Mouse (Mus musculus): ENCODE results near the gene Slc9a9. TPM values are rescaled to one million over a fixed set of nuclear protein-coding genes. Genes with fewer than 3 reads are reported as not detected.

Slc9a9 gene
- polyA plus RNA-seq, 1 experiment from 2014 or later, result 3.2 TPM

DNA sequence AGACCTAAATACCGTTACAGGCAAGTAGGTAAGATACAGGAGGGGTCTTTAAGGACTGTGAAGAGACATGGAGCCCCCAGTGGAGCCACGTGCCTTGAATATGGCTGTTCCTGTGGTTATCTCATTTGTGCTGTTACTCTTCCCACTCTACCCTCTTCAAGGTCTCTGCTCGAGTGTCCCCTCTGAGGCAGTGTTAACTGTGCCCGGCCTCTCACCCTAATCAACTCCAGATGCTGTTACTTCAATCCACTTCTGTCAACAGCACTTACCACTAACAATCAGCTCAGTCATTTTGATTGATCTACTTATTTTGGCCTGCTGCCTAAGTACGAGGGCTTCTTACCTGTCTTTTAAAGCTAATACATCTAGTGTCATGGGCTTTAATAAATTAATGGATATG is 145.8 kb downstream of the Slc9a9 start:
- Histone ChIP-seq H3K4me3 (no peak overlapping the region), H3K36me3 (no peaks in the 10 kb centered on the region), H3K4me1 (replicated peaks) (no peaks in the 10 kb centered on the region), H3K27ac (no peak overlapping the region), H3K9me3 (no peaks in the 10 kb centered on the region), H3K27me3 (ENCODE audit: insufficient read depth, poor library complexity, severe bottlenecking) (no peaks in the 10 kb centered on the region)
- 64% methylated on average over 5 of the region's 5 CpGs for WGBS
- no peak for DNase-seq (ENCODE audit: low spot score)

DNA sequence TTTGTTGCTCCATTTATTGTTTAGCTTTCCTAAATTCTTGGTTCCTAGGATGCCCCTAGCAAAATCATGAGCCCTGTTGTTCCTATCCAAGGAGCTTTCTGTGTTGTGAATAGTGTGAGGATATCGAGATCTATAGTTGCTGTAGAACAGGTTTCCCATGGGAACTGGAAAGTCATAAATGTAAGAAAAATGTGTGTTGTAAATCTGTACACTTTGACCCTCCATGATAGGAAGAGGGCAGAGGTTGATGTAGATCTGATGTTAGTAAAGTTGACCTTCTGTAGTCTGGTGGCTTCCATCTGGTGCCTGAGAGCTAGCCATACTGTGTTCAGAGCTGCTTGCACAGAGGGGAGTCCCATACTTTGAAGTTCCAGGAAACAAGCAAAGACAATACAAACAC is 151.6 kb downstream of the Slc9a9 start:
- no peaks in the 10 kb centered on the region for H3K27me3 ChIP-seq (ENCODE audit: insufficient read depth, poor library complexity, severe bottlenecking)
- H3K9me3 ChIP-seq, result no peaks in the 10 kb centered on the region
- no peak overlapping the region for H3K4me3 ChIP-seq
- no peaks in the 10 kb centered on the region for H3K4me1 ChIP-seq (replicated peaks)
- 90% methylated on average over 1 of the region's 1 CpGs for WGBS
- no peak overlapping the region for H3K27ac ChIP-seq
- no peaks in the 10 kb centered on the region for H3K36me3 ChIP-seq
- no peak for DNase-seq (ENCODE audit: low spot score)

GRCm38 (mm10) chr9:94833836-94834235 is 164.1 kb downstream of the Slc9a9 start:
- Histone ChIP-seq H3K9me3 (no peaks in the 10 kb centered on the region), H3K4me1 (replicated peaks) (peaks cover 8% of the 10 kb centered on the region; the same call in 1 of the 2 replicates), H3K27ac (no peak overlapping the region), H3K4me3 (no peak overlapping the region), H3K27me3 (ENCODE audit: insufficient read depth, poor library complexity, severe bottlenecking) (no peaks in the 10 kb centered on the region), H3K36me3 (no peaks in the 10 kb centered on the region)
- 78% methylated on average over 1 of the region's 1 CpGs for WGBS
- no peak for DNase-seq (ENCODE audit: low spot score)

- H3K27ac ChIP-seq, result no peak overlapping the region
Measured at GRCm38 (mm10) chr9:94837384-94837783, 167.7 kb downstream of the Slc9a9 start.

DNA sequence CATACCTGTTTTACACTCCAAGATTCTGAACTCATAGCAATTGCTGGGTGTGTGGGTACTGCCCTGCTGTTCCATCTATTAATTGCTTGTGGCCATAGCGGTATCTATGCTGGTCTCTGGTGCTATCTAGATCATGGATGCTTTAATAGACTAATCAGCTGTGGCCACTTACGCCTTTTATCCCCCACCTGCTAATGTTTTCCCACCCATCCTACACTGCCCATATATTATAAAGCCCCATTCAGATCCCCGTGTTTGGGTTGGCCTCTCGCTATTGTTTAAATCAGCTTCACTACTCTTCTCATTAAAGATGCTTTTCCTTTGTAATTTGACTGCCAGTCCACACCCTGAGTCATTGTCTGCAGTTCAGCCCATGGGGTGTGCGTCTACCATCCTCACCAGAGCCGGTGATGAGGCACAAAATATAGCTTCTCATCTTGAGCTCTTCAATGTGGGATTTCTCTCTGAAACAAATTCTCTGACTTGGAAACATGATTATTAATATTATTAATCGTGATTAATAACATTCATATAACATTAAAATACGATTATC is 168.8 kb downstream of the Slc9a9 start:
- Histone ChIP-seq H3K4me3 (no peak overlapping the region), H3K9me3 (no peaks in the 10 kb centered on the region), H3K27me3 (ENCODE audit: insufficient read depth, poor library complexity, severe bottlenecking) (no peaks in the 10 kb centered on the region), H3K4me1 (replicated peaks) (peaks cover 14% of the 10 kb centered on the region; the same call in 1 of the 2 replicates), H3K36me3 (no peaks in the 10 kb centered on the region), H3K27ac (no peak overlapping the region)
- no peak for DNase-seq (ENCODE audit: low spot score)
- 56% methylated on average over 8 of the region's 8 CpGs for WGBS

More at GRCm38 (mm10) chr9:94837384-94837783, 167.7 kb downstream of the Slc9a9 start:
- 95% methylated on average over 15 of the region's 15 CpGs for WGBS
- Histone ChIP-seq H3K9me3 (no peaks in the 10 kb centered on the region), H3K4me3 (no peak overlapping the region), H3K4me1 (replicated peaks) (peaks cover 14% of the 10 kb centered on the region; the same call in 1 of the 2 replicates), H3K27me3 (ENCODE audit: insufficient read depth, poor library complexity, severe bottlenecking) (no peaks in the 10 kb centered on the region), H3K36me3 (no peaks in the 10 kb centered on the region)
- DNase-seq (ENCODE audit: low spot score), result no peak

- 72% methylated on average over 11 of the region's 11 CpGs for WGBS
- DNase-seq (ENCODE audit: low spot score), result no peak
- Histone ChIP-seq H3K27me3 (ENCODE audit: insufficient read depth, poor library complexity, severe bottlenecking) (no peaks in the 10 kb centered on the region), H3K36me3 (no peaks in the 10 kb centered on the region), H3K9me3 (no peaks in the 10 kb centered on the region), H3K4me1 (replicated peaks) (peaks cover 14% of the 10 kb centered on the region; the same call in 1 of the 2 replicates), H3K4me3 (no peak overlapping the region), H3K27ac (no peak overlapping the region)
Measured at GRCm38 (mm10) chr9:94839204-94839603, 169.5 kb downstream of the Slc9a9 start.

DNA sequence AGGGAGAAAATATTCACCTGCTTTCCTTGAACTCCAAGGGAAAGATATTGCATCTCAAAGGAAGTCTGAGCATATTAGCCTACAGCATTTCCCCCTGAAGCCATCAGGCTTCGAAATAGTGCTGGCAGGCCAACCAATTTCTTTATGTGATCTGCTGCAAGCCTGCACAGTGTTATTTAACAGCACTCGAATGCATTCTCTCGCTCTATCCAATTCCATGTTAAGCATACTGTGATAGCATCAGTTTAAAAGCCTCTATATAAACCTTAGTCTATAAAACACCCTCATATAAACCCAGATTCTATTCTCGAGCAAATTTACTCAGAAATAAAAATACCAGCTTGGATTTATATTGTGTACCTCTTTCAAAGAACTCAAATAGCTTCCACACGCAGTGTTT is 170.7 kb downstream of the Slc9a9 start:
- no peaks in the 10 kb centered on the region for H3K9me3 ChIP-seq
- H3K27ac ChIP-seq, result no peak overlapping the region
- H3K4me1 ChIP-seq (replicated peaks), result peaks cover 14% of the 10 kb centered on the region; the same call in 1 of the 2 replicates
- 89% methylated on average over 5 of the region's 5 CpGs for WGBS
- DNase-seq (ENCODE audit: low spot score), result no peak
- no peak overlapping the region for H3K4me3 ChIP-seq
- H3K27me3 ChIP-seq (ENCODE audit: insufficient read depth, poor library complexity, severe bottlenecking), result no peaks in the 10 kb centered on the region
- no peaks in the 10 kb centered on the region for H3K36me3 ChIP-seq

GRCm38 (mm10) chr9:94840972-94841371 is 171.3 kb downstream of the Slc9a9 start:
- no peak overlapping the region for H3K4me3 ChIP-seq
- no peak for DNase-seq (ENCODE audit: low spot score)
- H3K4me1 ChIP-seq (replicated peaks), result peaks cover 14% of the 10 kb centered on the region; the same call in 1 of the 2 replicates
- no peak overlapping the region for H3K27ac ChIP-seq
- no peaks in the 10 kb centered on the region for H3K9me3 ChIP-seq
- 86% methylated on average over 4 of the region's 4 CpGs for WGBS
- no peaks in the 10 kb centered on the region for H3K36me3 ChIP-seq
- H3K27me3 ChIP-seq (ENCODE audit: insufficient read depth, poor library complexity, severe bottlenecking), result no peaks in the 10 kb centered on the region

- DNase-seq (ENCODE audit: low spot score), result no peak
- 91% methylated on average over 3 of the region's 3 CpGs for WGBS
- Histone ChIP-seq H3K27ac (no peak overlapping the region), H3K9me3 (no peaks in the 10 kb centered on the region), H3K27me3 (ENCODE audit: insufficient read depth, poor library complexity, severe bottlenecking) (no peaks in the 10 kb centered on the region), H3K36me3 (no peaks in the 10 kb centered on the region), H3K4me3 (no peak overlapping the region), H3K4me1 (replicated peaks) (peaks cover 3% of the 10 kb centered on the region; the same call in 1 of the 2 replicates)
Measured at GRCm38 (mm10) chr9:94844176-94844575, 174.5 kb downstream of the Slc9a9 start.

DNA sequence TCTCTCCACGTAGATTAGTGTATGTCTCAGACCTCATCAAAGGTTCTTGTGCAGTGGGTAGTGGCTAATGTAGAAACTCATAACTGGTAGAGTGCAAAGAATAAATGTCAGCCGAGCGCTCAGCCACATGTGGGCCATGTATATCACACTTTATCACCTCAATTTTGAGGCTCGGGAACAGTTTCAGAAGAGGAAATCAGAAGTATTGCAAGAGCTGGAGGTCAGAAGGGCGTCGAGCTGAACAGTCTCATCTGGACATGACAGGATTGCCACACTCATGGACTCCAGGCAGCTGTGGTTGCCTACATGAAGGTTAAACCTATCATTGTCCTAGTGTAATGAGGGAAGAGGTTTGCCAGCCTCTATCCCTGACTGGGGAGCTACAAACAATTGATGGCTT is 177.9 kb downstream of the Slc9a9 start:
- WGBS, result 92% methylated on average over 6 of the region's 6 CpGs
- Histone ChIP-seq H3K27ac (no peak overlapping the region), H3K4me3 (no peak overlapping the region), H3K36me3 (no peaks in the 10 kb centered on the region), H3K4me1 (replicated peaks) (no peaks in the 10 kb centered on the region), H3K27me3 (ENCODE audit: insufficient read depth, poor library complexity, severe bottlenecking) (no peaks in the 10 kb centered on the region), H3K9me3 (no peaks in the 10 kb centered on the region)
- DNase-seq (ENCODE audit: low spot score), result no peak

DNA sequence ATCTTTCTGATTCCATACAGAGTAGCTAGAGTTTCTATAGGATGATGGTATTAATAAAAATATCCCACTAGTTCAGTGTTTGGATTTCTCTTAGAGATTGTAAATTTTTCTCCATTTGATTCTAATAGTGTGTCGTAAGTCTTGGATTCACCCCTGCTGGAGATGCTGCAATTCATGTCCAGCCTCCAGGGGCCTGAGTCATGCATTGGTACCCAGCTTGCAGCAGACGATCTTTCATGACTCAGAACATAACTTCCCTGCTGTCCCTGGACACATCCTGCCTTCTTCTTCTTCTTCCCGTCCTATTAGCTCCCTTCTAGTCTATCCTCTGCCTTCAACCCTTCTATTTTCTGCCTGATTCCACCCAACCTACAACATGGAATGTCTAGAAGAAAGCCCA is 181.8 kb downstream of the Slc9a9 start:
- no peak overlapping the region for H3K27ac ChIP-seq
- no peak overlapping the region for H3K4me3 ChIP-seq
- WGBS, result 79% methylated on average over 3 of the region's 3 CpGs
- no peak for DNase-seq (ENCODE audit: low spot score)
- no peaks in the 10 kb centered on the region for H3K27me3 ChIP-seq (ENCODE audit: insufficient read depth, poor library complexity, severe bottlenecking)
- no peaks in the 10 kb centered on the region for H3K4me1 ChIP-seq (replicated peaks)
- H3K9me3 ChIP-seq, result no peaks in the 10 kb centered on the region
- no peaks in the 10 kb centered on the region for H3K36me3 ChIP-seq

GRCm38 (mm10) chr9:94856093-94856492 is 186.4 kb downstream of the Slc9a9 start:
- no peaks in the 10 kb centered on the region for H3K27me3 ChIP-seq (ENCODE audit: insufficient read depth, poor library complexity, severe bottlenecking)
- no peak overlapping the region for H3K27ac ChIP-seq
- DNase-seq (ENCODE audit: low spot score), result no peak
- H3K4me1 ChIP-seq (replicated peaks), result no peaks in the 10 kb centered on the region
- no peaks in the 10 kb centered on the region for H3K36me3 ChIP-seq
- no peaks in the 10 kb centered on the region for H3K9me3 ChIP-seq
- WGBS, result 60% methylated on average over 3 of the region's 3 CpGs
- no peak overlapping the region for H3K4me3 ChIP-seq

DNA sequence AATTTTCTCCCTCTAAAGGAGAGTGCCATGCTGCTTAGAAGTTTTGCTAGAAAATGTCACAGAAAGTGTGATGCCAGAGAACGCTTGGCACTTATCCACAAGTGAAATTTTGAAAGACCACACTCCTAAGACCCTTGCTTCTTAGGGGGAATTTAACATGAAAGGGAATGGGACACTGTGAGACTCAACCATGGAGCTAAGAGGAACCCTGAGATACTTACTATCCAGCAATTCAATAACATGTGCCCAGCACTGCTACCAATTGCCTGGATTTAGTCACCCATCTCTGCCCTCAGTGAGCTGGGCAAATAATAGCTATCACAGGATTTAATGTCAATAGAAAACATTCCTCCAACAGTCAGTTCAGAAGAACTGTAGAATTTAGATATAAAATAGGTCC is 198.8 kb downstream of the Slc9a9 start:
- no peak overlapping the region for H3K4me3 ChIP-seq
- no peaks in the 10 kb centered on the region for H3K4me1 ChIP-seq (replicated peaks)
- H3K27me3 ChIP-seq (ENCODE audit: insufficient read depth, poor library complexity, severe bottlenecking), result no peaks in the 10 kb centered on the region
- DNase-seq (ENCODE audit: low spot score), result no peak
- WGBS, result 91% methylated on average over 1 of the region's 1 CpGs
- H3K9me3 ChIP-seq, result no peaks in the 10 kb centered on the region
- H3K27ac ChIP-seq, result no peak overlapping the region
- no peaks in the 10 kb centered on the region for H3K36me3 ChIP-seq

All from hindbrain, embryonic 10.5 days (tissue).